Mouse (Mus musculus) E14TG2a.4 (cell line): Measurements from ENCODE around the gene Cdk5.
A peak's percentile ranks its signal among the peaks of the same experiment; 100 is the strongest.

ENCODE experiments used
- H3K27me3 ChIP-seq: 2 replicates; pipeline ENCODE4 v1.6.1; 2014; ENCODE audit warnings: low read length, control low read depth; ENCODE audit not compliant: insufficient read depth
- H3K36me3 ChIP-seq: 2 replicates; pipeline ENCODE4 v1.6.1; 2014; ENCODE audit warnings: low read length, control low read depth; ENCODE audit not compliant: insufficient read depth
- H3K4me1 ChIP-seq: replicated peaks from 2 replicates; pipeline ENCODE4 v1.6.1; 2014; ENCODE audit warnings: low read depth, low read length, control low read depth
- H3K4me3 ChIP-seq: replicated peaks from 2 replicates; pipeline ENCODE4 v1.5.1; 2014; ENCODE audit warnings: mild to moderate bottlenecking, low read length
- H3K9me3 ChIP-seq: 2 replicates; pipeline ENCODE4 v1.6.1; 2014; ENCODE audit warnings: low read length, control low read depth
- CTCF ChIP-seq: conservative IDR thresholded peaks from 2 replicates; pipeline ENCODE4 v1.5.1; 2014; ENCODE audit warnings: low read length
- NANOG ChIP-seq: IDR thresholded peaks from 2 replicates; pipeline ENCODE4 v1.6.1; 2014; ENCODE audit warnings: borderline replicate concordance, low read length, mixed read lengths
- POU5F1 ChIP-seq: IDR thresholded peaks from 2 replicates; pipeline ENCODE4 v1.6.1; 2014; ENCODE audit warnings: low read length, borderline replicate concordance

The Cdk5 gene

DNA sequence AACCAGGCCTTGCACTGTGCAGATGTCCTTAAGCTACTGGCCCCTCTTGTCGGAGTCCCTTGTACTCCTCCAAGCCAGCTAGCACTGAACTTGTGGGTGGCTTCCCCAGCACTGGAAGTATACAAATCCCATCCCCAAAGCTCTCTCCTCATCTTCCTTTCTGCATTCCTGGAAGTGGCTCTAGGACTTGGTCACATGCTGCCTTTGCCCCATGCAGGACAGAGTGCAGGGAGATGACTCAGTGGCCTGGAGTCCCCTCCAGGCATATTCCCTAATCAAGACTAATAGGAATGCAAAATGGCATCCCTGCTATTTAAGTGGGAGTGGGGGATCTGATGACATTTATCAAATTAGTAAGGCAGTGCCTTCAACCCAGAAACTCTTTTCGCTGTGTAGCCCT lies 11.3 kb downstream of the Cdk5 start:
- peaks cover 35% of the 10 kb centered on the region for H3K27me3 ChIP-seq
- peaks cover 30% of the 10 kb centered on the region for H3K4me1 ChIP-seq
- H3K36me3 ChIP-seq: peaks cover 26% of the 10 kb centered on the region
- H3K4me3 ChIP-seq: no peak overlapping the region
- no peak for TF ChIP-seq POU5F1
- no peak for TF ChIP-seq CTCF
- H3K9me3 ChIP-seq: no peaks in the 10 kb centered on the region

GRCm38 (mm10) chr5:24409466-24409865 lies 13.9 kb downstream of the Cdk5 start:
- H3K36me3 ChIP-seq: peaks cover 50% of the 10 kb centered on the region
- peaks cover 21% of the 10 kb centered on the region for H3K27me3 ChIP-seq
- TF ChIP-seq NANOG (no peak), POU5F1 (no peak), CTCF (no peak)
- H3K4me1 ChIP-seq: peaks cover 31% of the 10 kb centered on the region
- H3K4me3 ChIP-seq: no peak overlapping the region
- no peaks in the 10 kb centered on the region for H3K9me3 ChIP-seq

- Histone ChIP-seq H3K27me3 (peaks cover 13% of the 10 kb centered on the region), H3K9me3 (no peaks in the 10 kb centered on the region), H3K36me3 (peaks cover 57% of the 10 kb centered on the region), H3K4me1 (peaks cover 27% of the 10 kb centered on the region), H3K4me3 (no peak overlapping the region)
- no peak for TF ChIP-seq POU5F1
- no peak for TF ChIP-seq NANOG
- TF ChIP-seq CTCF: no peak
These were observed 14.7 kb downstream of the Cdk5 start for GRCm38 (mm10) chr5:24408651-24409050.

GRCm38 (mm10) chr5:24405389-24405876 lies 17.9 kb downstream of the Cdk5 start:
- Histone ChIP-seq H3K4me3 (no peak overlapping the region), H3K4me1 (peaks cover 35% of the 10 kb centered on the region), H3K36me3 (peaks cover 89% of the 10 kb centered on the region), H3K27me3 (no peaks in the 10 kb centered on the region), H3K9me3 (no peaks in the 10 kb centered on the region)
- no peak for TF ChIP-seq NANOG
- no peak for TF ChIP-seq POU5F1
- no peak for TF ChIP-seq CTCF

- H3K4me1 ChIP-seq: peaks cover 41% of the 10 kb centered on the region
- H3K9me3 ChIP-seq: no peaks in the 10 kb centered on the region
- no peak for TF ChIP-seq POU5F1
- no peak for TF ChIP-seq NANOG
- TF ChIP-seq CTCF: no peak
- H3K27me3 ChIP-seq: no peaks in the 10 kb centered on the region
- peaks cover 96% of the 10 kb centered on the region for H3K36me3 ChIP-seq
- no peak overlapping the region for H3K4me3 ChIP-seq
These were observed 18.6 kb downstream of the Cdk5 start for GRCm38 (mm10) chr5:24404594-24405360.

DNA sequence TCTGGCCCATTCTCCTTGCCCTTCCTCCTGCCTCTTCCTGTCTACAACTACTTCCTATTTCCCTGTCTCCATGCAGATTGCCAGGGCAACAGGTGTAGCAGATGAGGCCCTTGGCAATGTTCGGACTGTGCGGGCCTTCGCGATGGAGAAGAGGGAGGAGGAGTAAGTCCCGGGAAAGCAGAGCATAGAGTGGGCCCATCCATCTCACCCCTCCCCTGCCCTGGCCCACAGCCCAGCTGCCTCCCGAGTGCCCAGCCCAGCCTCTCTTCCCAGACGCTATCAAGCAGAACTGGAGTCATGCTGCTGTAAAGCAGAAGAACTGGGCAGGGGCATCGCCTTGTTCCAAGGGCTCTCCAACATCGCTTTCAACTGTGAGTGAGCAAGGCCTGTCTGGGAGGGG lies 21.4 kb downstream of the Cdk5 start:
- Histone ChIP-seq H3K9me3 (no peaks in the 10 kb centered on the region), H3K36me3 (peaks cover 74% of the 10 kb centered on the region), H3K4me3 (0 out of 2 replicates have a peak overlapping the region, but pooled peaks have one; percentile 13), H3K4me1 (peaks cover 52% of the 10 kb centered on the region), H3K27me3 (no peaks in the 10 kb centered on the region)
- TF ChIP-seq NANOG (no peak), CTCF (no peak), POU5F1 (no peak)

DNA sequence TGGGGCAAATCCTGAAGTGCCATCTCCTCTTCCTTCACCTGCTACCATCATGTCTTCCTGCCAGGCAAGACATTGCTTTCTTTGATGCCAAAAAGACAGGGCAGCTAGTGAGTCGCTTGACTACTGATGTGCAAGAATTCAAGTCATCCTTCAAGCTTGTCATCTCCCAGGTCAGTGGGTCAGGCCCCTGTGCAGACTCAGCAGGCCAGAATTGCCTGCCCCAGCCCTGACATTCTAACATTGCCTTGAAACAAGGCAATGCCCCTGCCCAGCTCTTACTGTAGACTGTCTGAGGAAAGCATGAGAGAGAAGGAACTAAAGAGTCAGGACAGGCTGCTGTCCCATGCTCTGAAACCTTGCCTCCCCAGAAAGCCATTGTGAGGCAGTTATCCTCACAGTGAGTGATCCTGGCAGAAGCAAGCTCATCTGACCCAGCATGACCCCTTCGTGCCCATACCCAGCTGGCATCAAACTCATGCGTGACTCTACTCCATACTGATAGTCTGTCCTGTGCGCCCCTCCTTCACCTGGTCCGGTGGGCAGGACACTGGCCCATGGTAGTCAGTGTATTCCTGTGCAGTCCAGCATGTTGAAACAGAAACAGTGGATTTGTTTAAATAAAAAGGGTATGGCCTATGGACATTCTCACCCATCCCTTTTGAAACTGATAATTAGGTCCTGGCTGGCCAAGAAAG lies 22.3 kb downstream of the Cdk5 start:
- Histone ChIP-seq H3K4me1 (peaks cover 52% of the 10 kb centered on the region), H3K4me3 (no peak overlapping the region), H3K36me3 (peaks cover 71% of the 10 kb centered on the region), H3K27me3 (no peaks in the 10 kb centered on the region), H3K9me3 (no peaks in the 10 kb centered on the region)
- TF ChIP-seq NANOG (no peak), CTCF (no peak), POU5F1 (no peak)

GRCm38 (mm10) chr5:24400362-24400761 lies 23.0 kb downstream of the Cdk5 start:
- Histone ChIP-seq H3K4me3 (no peak overlapping the region), H3K36me3 (peaks cover 64% of the 10 kb centered on the region), H3K27me3 (no peaks in the 10 kb centered on the region), H3K4me1 (peaks cover 46% of the 10 kb centered on the region), H3K9me3 (no peaks in the 10 kb centered on the region)
- TF ChIP-seq NANOG: no peak
- no peak for TF ChIP-seq POU5F1
- TF ChIP-seq CTCF: no peak
